Mouse (Mus musculus): Measurements from ENCODE around the gene Pias4. TPM values are rescaled to one million over a fixed set of nuclear protein-coding genes. Genes with fewer than 3 reads are reported as not detected.

The Pias4 gene
- polyA plus RNA-seq, 1 experiment from 2014 or later = 20.9 TPM

DNA sequence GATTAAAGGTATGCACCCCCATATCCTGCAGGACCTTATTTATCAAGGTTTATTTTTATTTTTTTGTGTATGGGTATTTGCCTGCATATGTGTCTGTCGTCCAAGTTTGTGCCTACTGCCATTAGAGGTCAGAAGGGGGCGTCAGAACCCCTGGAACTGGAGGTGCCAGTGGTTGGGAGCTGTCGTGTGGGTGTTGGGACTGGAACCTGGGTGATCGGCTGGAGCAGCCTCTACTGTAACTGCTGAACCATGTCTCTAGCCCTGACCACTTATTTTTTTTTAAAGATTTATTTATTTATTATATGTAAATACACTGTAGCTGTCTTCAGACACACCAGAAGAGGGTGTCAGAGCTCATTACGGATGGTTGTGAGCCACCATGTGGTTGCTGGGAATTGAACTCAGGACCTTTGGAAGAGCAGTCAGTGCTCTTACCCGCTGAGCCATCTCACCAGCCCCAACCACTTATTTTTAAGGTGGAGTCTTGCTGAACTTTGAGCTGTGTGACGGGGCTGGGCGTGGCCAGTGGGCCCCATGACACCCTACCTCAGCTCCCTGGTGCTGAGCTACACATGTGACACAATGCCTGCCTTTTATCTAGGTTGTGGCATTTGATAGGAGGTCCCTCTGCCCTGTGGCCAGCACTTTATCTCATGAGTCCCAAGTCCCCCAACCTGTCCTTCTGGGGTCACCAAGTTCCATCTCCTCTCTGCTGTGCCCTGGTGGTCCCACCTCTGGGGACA lies 35.4 kb upstream of the Pias4 start:
- ATAC-seq (ENCODE audit: low FRiP score, low TSS enrichment) = peak; percentile 83
- no peak overlapping the region for H3K9ac ChIP-seq (ENCODE audit: low read length)
- DNase-seq (ENCODE audit: low spot score) = peak; percentile 86
- H3K4me1 ChIP-seq (replicated peaks; ENCODE audit: control insufficient read depth, insufficient read depth) = no peaks in the 10 kb centered on the region
- no peak overlapping the region for H3K4me3 ChIP-seq (ENCODE audit: low read depth, low read length)
- no peaks in the 10 kb centered on the region for H3K9me3 ChIP-seq (ENCODE audit: control insufficient read depth, low read length)
- no peaks in the 10 kb centered on the region for H3K36me3 ChIP-seq (ENCODE audit: control insufficient read depth, insufficient read depth, low read length)
- H3K4me2 ChIP-seq (replicated peaks; ENCODE audit: low read depth) = no peak overlapping the region
- TF ChIP-seq CTCF (IDR thresholded peaks at IDR 0.05; ENCODE audit: low read depth) = 0 out of 2 replicates have a peak, but pooled peaks have one; percentile 4
- TF ChIP-seq EP300 (optimal IDR thresholded peaks at IDR 0.05) = no peak
- 64% methylated on average over 8 of the region's 8 CpGs for WGBS
- no peak overlapping the region for H3K27ac ChIP-seq (replicated peaks)
- H3K27me3 ChIP-seq (ENCODE audit: control insufficient read depth, insufficient read depth, low read length) = no peaks in the 10 kb centered on the region

DNA sequence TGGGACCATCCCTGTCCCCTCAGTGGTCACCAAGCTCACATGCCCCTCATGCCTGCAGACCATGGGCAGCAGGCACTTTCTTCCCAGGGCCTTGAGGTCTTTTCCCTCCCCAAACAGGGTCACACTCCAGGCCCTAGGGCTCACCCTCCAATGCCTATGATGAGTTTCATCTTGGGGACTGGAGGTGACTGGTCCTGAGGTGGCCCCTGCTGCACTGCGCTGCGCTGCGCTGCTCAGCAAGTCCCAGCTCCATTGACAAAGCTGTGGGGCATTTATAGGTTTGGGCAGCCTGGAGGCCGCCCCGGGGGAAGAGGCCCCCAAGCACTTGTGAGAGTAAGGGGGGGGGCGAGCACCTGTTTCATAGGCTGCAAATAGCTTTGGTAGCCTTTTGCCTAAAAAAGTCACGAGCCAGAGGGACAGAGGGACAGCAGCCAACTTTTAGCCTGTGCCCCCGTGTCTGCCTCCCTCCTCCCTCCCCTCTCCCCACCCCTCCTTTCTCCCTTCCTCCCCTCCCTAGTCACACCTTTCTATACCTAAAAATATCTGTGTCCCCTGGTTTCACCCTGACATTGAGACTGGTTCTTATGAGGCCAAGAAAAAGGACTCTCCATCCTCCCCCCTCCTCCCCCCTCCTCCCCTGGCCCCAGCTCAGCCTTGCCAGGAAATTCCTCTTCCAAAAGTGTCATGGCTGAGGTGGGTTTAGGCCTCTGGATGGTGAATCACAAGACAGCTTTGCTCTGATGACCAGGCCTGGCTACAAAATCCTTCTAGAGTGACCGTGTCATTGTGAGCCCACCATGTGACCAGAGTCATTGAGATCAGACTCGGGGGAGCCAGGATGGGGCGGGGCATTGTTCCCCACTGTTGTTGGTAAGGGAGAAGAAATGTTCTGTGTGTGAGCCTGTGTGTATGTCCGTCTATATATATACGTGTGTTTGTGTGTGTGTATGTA lies 34.4 kb upstream of the Pias4 start, which contains the start of gene Nmrk2:
Gene Nmrk2, minus strand, starts transcription at position 245 of the 952 bp plus-strand sequence.
- TF ChIP-seq EP300 (optimal IDR thresholded peaks at IDR 0.05) = no peak
- no peak within 1 kb of the TSS for H3K4me2 ChIP-seq (replicated peaks; ENCODE audit: low read depth)
- 58% methylated on average over 13 of the region's 13 CpGs for WGBS
- no peaks in the 10 kb centered on the region for H3K27me3 ChIP-seq (ENCODE audit: control insufficient read depth, insufficient read depth, low read length)
- H3K36me3 ChIP-seq (ENCODE audit: control insufficient read depth, insufficient read depth, low read length) = no peaks in the 10 kb centered on the region
- no peak within 1 kb of the TSS for H3K4me3 ChIP-seq (ENCODE audit: low read depth, low read length)
- no peak for DNase-seq (ENCODE audit: low spot score)
- no peak within 1 kb of the TSS for H3K27ac ChIP-seq (replicated peaks)
- H3K9ac ChIP-seq (ENCODE audit: low read length) = no peak within 1 kb of the TSS
- no peak for ATAC-seq (ENCODE audit: low FRiP score, low TSS enrichment)
- no peaks in the 10 kb centered on the region for H3K9me3 ChIP-seq (ENCODE audit: control insufficient read depth, low read length)
- no peaks in the 10 kb centered on the region for H3K4me1 ChIP-seq (replicated peaks; ENCODE audit: control insufficient read depth, insufficient read depth)

DNA sequence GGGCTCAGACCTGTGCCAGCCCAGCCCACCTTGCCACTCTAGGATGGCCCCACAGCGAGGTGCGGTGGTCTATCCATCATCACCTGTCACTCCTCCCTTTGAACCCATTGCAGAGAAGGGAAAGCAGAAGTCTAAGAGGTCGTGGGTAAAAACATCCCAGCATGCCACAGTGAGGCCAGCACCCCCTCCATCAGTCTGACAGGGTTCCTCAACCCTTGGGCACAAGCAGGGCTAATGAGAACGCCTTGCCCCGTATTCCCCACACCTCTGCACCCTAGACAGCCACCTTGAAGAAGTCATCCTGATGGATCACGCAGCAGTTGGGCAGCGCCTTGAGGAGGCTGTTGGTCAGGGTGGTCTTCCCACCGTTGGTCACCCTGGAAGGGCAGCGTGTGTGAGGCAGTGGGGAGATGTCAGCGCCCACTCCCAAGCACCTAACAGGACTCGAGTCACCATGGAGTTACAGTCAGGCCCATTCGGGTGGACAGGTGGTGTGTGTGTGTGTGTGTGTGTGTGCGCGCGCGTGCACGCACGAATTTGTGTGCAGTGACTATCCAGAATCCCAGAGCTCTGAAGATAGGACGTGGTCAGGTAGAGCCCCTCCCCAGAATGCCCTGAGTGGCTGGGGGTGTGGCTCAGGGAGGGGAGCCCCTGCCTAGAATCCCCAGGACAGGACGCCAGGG lies 33.0 kb upstream of the Pias4 start:
- ATAC-seq (ENCODE audit: low FRiP score, low TSS enrichment) = no peak
- Histone ChIP-seq H3K4me1 (replicated peaks; ENCODE audit: control insufficient read depth, insufficient read depth) (no peaks in the 10 kb centered on the region), H3K4me2 (replicated peaks; ENCODE audit: low read depth) (no peak overlapping the region), H3K27ac (replicated peaks) (no peak overlapping the region), H3K36me3 (ENCODE audit: control insufficient read depth, insufficient read depth, low read length) (no peaks in the 10 kb centered on the region), H3K9ac (ENCODE audit: low read length) (no peak overlapping the region), H3K4me3 (ENCODE audit: low read depth, low read length) (no peak overlapping the region), H3K27me3 (ENCODE audit: control insufficient read depth, insufficient read depth, low read length) (no peaks in the 10 kb centered on the region), H3K9me3 (ENCODE audit: control insufficient read depth, low read length) (no peaks in the 10 kb centered on the region)
- 69% methylated on average over 20 of the region's 20 CpGs for WGBS
- TF ChIP-seq CTCF (IDR thresholded peaks at IDR 0.05; ENCODE audit: low read depth) (no peak), EP300 (optimal IDR thresholded peaks at IDR 0.05) (no peak)
- no peak for DNase-seq (ENCODE audit: low spot score)

DNA sequence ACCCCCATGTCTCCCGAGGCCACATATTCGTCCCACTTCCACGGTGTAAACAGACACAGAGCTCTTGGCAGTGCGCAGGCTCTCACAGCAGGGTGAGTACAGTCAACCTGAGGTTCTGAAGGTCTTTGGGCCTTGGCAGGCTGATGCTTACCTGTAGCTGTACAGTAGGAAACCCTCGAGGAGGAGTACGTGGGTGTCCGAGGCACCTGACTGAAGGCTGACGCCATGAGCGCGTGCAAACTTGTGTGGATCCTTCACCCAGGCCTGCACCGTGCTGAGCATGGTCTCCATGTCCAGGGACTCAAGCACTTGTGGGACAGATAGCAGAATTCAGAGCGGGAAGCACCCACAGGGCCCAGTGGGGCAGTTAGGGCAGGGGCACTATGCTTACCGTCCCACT lies 32.4 kb upstream of the Pias4 start:
- Histone ChIP-seq H3K27me3 (ENCODE audit: control insufficient read depth, insufficient read depth, low read length) (no peaks in the 10 kb centered on the region), H3K36me3 (ENCODE audit: control insufficient read depth, insufficient read depth, low read length) (no peaks in the 10 kb centered on the region), H3K9me3 (ENCODE audit: control insufficient read depth, low read length) (no peaks in the 10 kb centered on the region), H3K27ac (replicated peaks) (no peak overlapping the region), H3K4me2 (replicated peaks; ENCODE audit: low read depth) (no peak overlapping the region), H3K4me1 (replicated peaks; ENCODE audit: control insufficient read depth, insufficient read depth) (no peaks in the 10 kb centered on the region), H3K9ac (ENCODE audit: low read length) (no peak overlapping the region), H3K4me3 (ENCODE audit: low read depth, low read length) (no peak overlapping the region)
- DNase-seq (ENCODE audit: low spot score) (no peak), ATAC-seq (ENCODE audit: low FRiP score, low TSS enrichment) (no peak)
- TF ChIP-seq CTCF (IDR thresholded peaks at IDR 0.05; ENCODE audit: low read depth) = no peak
- TF ChIP-seq EP300 (optimal IDR thresholded peaks at IDR 0.05) = no peak
- WGBS = 81% methylated on average over 13 of the region's 13 CpGs

DNA sequence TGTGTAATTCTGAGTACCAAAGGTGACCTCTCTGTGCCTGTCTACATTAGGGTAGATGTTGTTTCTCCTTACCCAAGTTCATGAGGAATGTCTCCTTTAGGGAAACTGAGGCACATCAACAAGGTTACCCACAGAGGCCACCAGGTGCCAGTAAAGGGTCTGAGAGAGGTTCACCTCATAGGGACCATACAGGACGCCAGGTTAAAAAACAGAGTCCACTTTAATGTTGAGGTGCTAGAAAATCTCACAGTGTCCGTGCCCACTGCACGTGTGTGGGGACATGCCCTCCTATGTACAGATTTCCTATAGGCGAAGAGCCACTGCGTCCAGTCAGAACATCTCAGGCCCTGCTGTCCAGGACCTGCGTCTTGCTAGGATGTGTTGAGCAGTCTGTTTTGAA lies 31.3 kb upstream of the Pias4 start:
- H3K4me1 ChIP-seq (replicated peaks; ENCODE audit: control insufficient read depth, insufficient read depth) = no peaks in the 10 kb centered on the region
- H3K9ac ChIP-seq (ENCODE audit: low read length) = no peak overlapping the region
- H3K4me3 ChIP-seq (ENCODE audit: low read depth, low read length) = no peak overlapping the region
- no peaks in the 10 kb centered on the region for H3K27me3 ChIP-seq (ENCODE audit: control insufficient read depth, insufficient read depth, low read length)
- no peaks in the 10 kb centered on the region for H3K36me3 ChIP-seq (ENCODE audit: control insufficient read depth, insufficient read depth, low read length)
- WGBS = 86% methylated on average over 6 of the region's 6 CpGs
- no peak overlapping the region for H3K27ac ChIP-seq (replicated peaks)
- H3K4me2 ChIP-seq (replicated peaks; ENCODE audit: low read depth) = no peak overlapping the region
- DNase-seq (ENCODE audit: low spot score) = no peak
- H3K9me3 ChIP-seq (ENCODE audit: control insufficient read depth, low read length) = no peaks in the 10 kb centered on the region
- no peak for ATAC-seq (ENCODE audit: low FRiP score, low TSS enrichment)
- TF ChIP-seq EP300 (optimal IDR thresholded peaks at IDR 0.05) (no peak), CTCF (IDR thresholded peaks at IDR 0.05; ENCODE audit: low read depth) (0 out of 2 replicates have a peak, but pooled peaks have one; percentile 4)

Data from stomach, postnatal 0 days (tissue).